Mouse (Mus musculus) lung, postnatal 36 days (tissue): ENCODE measurements at regions not wholly inside any gene's neighbourhood (a gene's known extent, or its start where the extent isn't known, plus 50 kb on each side); places are given as distances from the start of the nearest gene placed in this dataset.
A peak's percentile ranks its signal among the peaks of the same experiment; 100 is the strongest.

Experiments
- DNase-seq: peaks from one replicate; pipeline ENCODE4 v3.0.0; 2022; ENCODE audit warnings: mixed read lengths

DNA sequence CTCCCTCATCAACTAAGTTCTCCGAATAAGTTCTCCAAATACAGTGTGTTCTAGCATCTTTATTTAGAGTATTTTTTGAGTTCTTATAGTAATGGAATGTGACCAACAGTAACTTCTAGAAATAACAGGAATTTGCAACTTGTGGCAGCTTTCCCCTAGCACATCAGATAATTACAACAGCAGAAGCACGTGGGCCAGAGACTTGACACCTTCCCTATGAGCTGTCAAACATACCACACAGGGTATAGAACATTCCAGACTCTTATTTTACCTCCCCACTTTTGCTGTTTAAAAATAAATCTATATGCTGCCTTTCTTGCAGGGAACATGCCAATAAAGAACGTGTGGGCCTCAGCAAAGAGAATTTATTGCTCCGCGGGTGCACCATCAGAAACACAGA lies 77.4 kb upstream of the Commd8 start:
- no peak for DNase-seq

DNA sequence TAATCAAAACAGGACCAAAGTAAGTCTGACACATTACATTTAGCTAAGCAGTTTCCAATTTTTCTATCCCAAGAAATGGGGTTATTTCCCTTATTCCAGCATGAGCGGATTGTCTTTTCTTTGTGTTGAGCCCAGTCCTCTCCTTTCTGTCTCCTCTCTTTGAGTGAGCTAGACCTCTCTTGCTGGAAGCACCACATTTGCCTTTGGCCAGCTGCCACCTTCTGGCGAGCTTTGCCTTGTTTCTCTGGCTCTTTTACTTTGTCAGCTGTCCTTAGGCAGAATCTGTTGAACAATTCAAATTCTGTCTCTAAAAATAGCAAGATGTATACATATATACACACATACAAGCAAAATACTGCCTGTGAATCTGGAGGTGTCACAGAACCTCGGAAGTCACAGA lies 76.1 kb upstream of the Commd8 start:
- DNase-seq = peak; percentile 79

DNA sequence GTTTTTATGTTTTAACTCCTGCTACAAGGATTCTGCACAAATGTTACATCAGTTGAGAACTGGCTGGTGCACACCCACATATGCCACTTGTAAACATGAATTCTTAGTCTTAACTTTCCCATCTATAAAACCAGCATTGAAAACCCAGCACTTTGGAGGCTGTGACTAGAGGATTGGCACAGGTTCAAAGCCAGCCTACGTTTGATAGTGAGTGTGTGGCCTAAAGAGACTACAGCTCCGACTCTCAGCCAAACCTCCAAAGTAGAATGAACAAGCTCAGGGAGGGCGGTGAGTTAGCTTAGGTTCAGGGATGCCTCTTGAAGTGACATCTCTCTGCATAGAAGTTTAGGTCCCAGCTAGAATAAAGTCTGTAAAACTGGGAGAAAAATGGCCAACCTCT lies 75.0 kb upstream of the Commd8 start:
- no peak for DNase-seq

DNA sequence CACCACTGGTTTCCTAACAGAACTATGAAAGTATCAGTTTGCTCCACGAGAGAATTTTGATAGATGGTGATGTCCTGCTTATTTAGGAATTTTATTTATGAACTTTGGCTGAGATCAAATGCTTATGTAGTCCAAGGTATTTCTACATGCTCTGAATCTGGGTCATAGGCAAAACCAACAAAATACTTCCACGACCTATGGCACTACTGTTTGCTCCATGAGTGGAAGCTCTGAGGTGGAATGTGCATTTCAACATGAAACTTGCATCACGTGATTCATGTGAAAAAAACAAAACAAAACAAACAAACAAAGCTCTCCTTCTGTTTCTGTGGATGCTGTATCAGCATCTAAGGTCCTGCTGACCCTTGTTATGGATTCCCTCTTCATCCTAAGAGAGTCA lies 73.5 kb upstream of the Commd8 start:
- DNase-seq = no peak

DNA sequence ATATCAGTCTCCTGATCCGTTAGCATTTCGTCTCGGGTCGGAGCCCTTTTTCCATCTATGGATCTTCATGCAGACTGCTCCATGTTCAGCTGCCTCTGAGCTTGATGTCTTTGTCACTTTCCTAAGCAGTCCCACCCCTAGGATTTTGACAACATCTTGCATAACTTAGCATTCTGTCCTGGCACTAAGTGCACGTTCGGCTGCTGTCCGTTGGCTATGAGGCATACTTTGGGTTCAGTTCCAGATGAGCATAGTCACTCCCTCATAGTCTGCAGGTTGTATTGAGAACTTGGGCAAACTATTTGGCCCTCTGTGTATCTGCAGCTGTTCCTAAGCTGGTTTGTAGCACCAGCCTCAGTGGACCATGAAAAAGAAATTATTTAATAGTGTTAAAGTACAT lies 72.3 kb upstream of the Commd8 start:
- no peak for DNase-seq

DNA sequence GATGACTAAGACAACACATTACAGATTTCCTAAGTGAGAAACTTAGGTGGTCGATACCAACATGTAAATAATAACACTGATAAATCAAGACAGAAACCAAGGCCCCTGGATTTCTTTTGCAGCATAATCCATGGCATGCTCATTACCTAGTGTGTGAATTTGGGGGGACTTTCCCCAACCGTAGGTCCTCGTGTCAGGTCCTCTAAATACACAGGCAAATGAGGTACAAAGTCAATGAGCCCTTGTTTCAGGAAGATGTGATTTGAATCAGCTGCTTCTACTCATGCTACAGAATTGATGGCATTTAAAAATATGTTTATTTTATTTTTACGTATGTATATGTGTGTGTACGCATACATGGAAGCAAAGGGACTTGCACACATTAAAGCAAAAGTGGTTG lies 59.0 kb upstream of the Commd8 start:
- DNase-seq = no peak

DNA sequence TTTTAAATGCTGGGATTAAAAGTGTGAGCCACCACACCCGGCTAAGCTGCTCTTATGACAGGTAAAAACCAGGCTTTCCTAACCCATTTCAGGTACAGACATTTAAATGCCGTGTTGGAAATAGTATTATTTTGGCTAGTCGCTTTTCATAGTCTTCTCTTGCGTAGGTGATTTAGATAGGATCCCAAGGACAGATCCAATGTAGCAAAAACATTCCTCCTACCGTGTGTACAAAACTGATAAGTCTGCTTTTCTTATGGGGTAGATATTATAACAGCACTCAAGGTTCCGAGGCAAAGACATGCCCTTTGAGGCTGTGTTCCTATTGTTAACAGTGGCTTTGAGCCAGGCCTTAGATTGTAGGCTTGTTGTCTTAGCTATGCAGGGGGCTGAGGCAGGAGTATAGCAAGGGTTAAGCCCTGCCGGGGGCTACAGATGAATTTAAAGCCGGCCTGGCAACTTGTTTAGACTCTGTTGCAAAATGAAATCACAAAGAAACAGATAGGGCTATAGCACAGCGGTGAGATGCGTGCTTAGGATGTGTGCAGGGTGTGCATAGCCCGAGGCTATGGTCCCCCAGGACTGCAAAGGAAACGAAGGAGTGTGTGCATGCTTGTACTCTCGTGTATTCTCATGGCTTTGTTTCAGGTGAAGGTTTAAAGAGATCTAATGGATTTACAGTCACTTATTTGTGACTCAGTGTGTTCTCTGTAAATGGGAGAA lies 57.7 kb upstream of the Commd8 start:
- DNase-seq = no peak

DNA sequence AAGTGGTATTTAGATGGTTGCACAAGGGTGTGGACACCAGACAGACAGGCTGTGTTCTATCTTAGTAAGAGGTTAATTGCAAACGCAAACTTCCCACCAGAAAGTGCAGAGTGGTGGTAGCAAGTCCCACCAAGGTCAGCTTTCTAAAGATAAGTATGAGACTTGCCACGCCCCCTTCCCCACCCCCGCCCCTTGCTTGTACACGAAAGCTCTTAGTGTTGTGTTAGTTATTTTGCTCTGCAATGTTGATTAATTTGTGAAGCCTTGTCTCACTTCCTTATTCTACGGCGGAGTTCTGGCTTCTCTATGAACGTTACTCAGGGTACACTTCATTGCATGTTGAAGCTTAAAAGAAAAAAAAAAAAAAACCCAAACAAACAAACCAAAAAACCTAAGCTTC lies 57.1 kb upstream of the Commd8 start:
- DNase-seq = no peak

DNA sequence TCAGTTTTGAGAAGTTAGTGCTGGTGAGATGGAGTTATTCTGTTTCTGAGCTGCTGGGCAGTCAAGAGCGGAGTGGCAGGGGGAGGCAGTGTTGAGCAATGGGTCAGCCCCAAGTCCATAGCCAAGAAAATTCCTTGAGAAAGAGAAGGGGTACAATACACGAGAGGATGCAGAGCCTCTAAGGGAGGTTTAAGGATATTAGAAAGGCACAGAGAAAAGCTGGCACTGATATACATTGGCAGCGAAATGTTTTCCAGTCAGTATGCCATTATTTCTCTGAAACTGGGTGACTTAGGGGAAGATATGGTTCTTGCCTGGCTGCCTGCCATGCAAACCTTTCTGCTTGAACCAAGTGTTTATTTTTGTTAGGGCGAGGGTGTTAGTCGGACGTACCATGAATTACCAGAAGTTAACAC lies 56.6 kb upstream of the Commd8 start:
- DNase-seq = peak; percentile 61

DNA sequence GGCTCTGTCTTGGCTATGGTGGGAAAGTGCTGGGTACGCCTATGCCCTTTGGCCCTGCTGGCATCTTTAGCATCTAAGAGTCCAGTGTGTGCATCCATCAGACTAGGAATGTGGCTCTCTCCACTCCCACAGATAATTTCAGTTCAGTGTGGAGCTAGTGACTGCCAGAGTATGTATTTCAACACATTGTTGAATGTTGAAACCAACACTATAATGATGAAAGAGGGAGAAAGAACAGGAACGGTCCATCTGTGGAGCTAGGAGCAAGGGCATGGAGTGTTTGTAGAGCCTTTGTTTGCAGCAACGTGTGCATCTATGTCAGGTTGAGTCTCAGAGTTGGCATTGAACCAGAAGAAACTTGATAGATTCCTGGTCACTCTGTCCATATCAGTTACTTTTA lies 54.9 kb upstream of the Commd8 start:
- DNase-seq = peak; percentile 39

DNA sequence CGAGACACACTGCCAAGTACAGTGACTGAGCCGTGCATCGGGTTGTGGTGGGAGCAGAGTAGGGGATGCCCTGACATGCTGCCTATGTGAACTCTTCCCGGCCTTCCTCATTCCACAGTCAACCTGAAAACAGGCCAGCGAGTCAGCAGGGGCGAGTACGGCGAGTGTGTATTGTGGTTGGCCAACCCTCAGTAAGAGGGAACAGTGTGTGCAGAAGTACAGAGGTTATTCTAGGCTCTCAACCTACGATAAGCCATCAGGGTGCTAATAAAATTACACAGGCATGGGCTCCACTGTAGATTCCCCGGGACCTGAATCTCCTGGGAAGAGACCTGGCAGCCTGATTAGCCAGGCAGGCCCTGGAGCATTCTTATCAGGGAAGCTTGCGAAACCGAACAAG lies 51.7 kb upstream of the Commd8 start:
- DNase-seq = peak; percentile 70

DNA sequence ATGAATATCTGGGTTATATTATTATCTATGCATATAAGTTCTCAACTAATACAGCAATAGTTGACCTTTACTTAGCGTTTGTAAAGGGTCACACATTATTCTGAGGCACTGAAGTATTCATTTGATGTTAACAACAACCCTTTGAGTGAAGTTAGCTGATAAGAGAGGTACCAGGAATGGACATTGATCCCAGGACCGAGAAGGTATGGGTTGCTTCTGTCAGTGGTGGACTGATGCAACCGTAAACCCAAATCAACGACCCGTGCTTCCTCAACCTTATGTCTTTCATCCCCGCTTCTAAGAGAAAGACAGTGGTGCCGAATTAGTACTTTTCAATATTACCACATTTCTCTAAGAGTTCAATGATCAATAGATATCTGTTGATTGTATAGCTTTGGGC lies 51.3 kb upstream of the Commd8 start:
- DNase-seq = no peak
